Mouse (Mus musculus) liver, adult 2 months (tissue): ENCODE measurements around the gene Magt1.

Experiments
- CTCF ChIP-seq: fragments of 200-500 bp; IDR thresholded peaks from 2 replicates; pipeline ENCODE4 v1.5.1; 2011; ENCODE audit warnings: low read depth, low read length, control low read depth
- POLR2A ChIP-seq: fragments of 200-500 bp; IDR thresholded peaks from 2 replicates; pipeline ENCODE4 v1.6.1; 2011; ENCODE audit warnings: low read length, control low read depth; ENCODE audit not compliant: insufficient read depth; ENCODE audit errors: extremely low read depth

DNA sequence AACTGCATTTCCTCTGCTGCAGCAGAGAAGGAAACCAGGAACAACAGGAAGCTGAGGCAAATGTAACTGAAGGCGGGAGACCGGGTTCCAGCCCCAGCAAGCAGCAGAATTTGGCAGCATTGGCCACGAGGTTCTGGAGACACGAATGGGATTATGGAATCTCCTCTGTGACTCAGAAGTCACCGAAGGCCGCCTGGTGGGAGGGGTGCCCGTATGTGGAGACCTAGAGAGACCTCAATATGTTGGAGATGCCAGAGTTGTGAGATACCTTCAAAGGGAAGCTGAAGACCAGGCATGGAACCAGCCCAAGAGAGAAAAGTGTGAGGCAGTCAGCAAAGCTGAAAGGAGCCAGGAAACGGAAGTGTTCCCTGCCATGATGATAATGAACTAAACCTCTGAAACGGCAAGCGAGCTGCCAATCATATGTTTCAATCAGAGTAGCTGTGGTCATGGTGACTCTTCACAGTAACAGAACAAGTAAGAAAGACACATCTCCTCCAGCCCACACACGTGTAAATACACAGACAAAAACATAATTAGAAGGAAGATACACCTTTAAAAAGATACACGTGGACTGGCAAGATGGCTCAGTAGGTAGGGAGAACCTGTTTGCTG, 85.5 kb downstream of the Magt1 start:
- TF ChIP-seq CTCF (no peak), POLR2A (no peak)
